Mouse (Mus musculus): ENCODE results near the gene Stam2.

GRCm38 (mm10) chr2:52668480-52668879 is 73.6 kb downstream of the Stam2 start:
- no peak for TF ChIP-seq POLR2AphosphoS2 (IDR thresholded peaks at IDR 0.05; ENCODE audit: low read depth, low read length)
- TF ChIP-seq POLR2A (IDR thresholded peaks at IDR 0.05; ENCODE audit: low read depth, low read length): no peak
